Mouse (Mus musculus) lung, embryonic 15.5 days (tissue): ENCODE measurements around the gene Vmn2r110. TPM values are rescaled to one million over a fixed set of nuclear protein-coding genes. Genes with fewer than 3 reads are reported as not detected.

Experiments
- ATAC-seq: fragments of 200-750 bp; cut with Nextera tagmentation; 2 replicates; pipeline ENCODE4 v1.8.0; 2017; ENCODE audit warnings: moderate number of reproducible peaks, borderline replicate concordance; ENCODE audit not compliant: low FRiP score, low TSS enrichment; ENCODE audit errors: extremely low read depth
- H3K27ac ChIP-seq: fragments of 300-500 bp; sonication (generic); 2 replicates; pipeline ENCODE4 v1.5.1; 2015; ENCODE audit warnings: moderate library complexity, mild to moderate bottlenecking, inconsistent platforms
- H3K27me3 ChIP-seq: fragments of 300-500 bp; sonication (generic); 2 replicates; pipeline ENCODE4 v1.6.1; 2015; ENCODE audit warnings: inconsistent platforms
- H3K36me3 ChIP-seq: fragments of 300-500 bp; sonication (generic); 2 replicates; pipeline ENCODE4 v1.6.1; 2015; ENCODE audit warnings: inconsistent platforms
- H3K4me1 ChIP-seq: fragments of 300-500 bp; sonication (generic); 2 replicates; pipeline ENCODE4 v1.6.1; 2015; ENCODE audit warnings: inconsistent platforms
- H3K4me2 ChIP-seq: fragments of 300-500 bp; sonication (generic); 2 replicates; pipeline ENCODE4 v1.6.1; 2015; ENCODE audit warnings: inconsistent platforms, mild to moderate bottlenecking, moderate library complexity
- H3K4me3 ChIP-seq: fragments of 300-500 bp; sonication (generic); 2 replicates; pipeline ENCODE4 v1.5.1; 2015; ENCODE audit warnings: mild to moderate bottlenecking, inconsistent platforms
- H3K9ac ChIP-seq: fragments of 300-500 bp; sonication (generic); 2 replicates; pipeline ENCODE4 v1.6.1; 2015; ENCODE audit warnings: inconsistent platforms
- H3K9me3 ChIP-seq: fragments of 300-500 bp; sonication (generic); 2 replicates; pipeline ENCODE4 v1.6.1; 2016; ENCODE audit warnings: inconsistent platforms
- WGBS: fragments of 180-500 bp; shearing (Covaris S2); methylation state at CpG from one replicate; pipeline ENCODE4 v1.1.7; 2015; 5-methylcytosine and 5-hydroxymethylcytosine counted together
- polyA plus RNA-seq: library from polyadenylated mRNA; unstranded; fragments of >200 nt; fragmentation: Nextera tagmentation; extraction: Ambion mirVana; gene quantifications from 2 replicates; pipeline ENCODE4 v1.2.1, GENCODE M21; 2015

The Vmn2r110 gene
- polyA plus RNA-seq, result 0.02 and 0.03 TPM in 2 replicates

DNA sequence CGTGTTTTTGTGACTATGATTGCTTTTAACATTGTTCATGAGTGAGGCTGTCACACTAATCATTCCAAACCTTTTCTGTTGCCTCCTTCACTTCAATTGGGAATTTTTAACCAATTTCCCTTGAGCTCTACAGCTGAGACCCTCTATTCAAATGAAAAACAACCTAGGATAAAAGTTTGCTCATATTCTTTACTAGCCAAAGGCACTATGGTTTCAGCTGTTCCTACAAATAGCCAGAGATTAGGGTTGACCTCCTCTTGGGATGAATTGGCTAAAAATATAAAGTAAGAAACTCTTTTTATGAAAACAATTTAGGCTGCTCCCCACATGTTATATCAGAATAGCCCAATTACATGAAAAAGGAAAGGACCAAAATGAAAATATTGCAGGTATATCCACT is at the start of gene Vmn2r110:
Vmn2r110 (minus strand) TSS at position 101 of the 400 bp plus-strand sequence.
- no peaks in the 10 kb centered on the region for H3K4me1 ChIP-seq
- H3K4me3 ChIP-seq, result no peak within 1 kb of the TSS
- H3K27ac ChIP-seq, result no peak within 1 kb of the TSS
- H3K4me2 ChIP-seq, result no peak within 1 kb of the TSS
- no peaks in the 10 kb centered on the region for H3K36me3 ChIP-seq
- H3K27me3 ChIP-seq, result no peaks in the 10 kb centered on the region
- no peak for ATAC-seq
- no peak within 1 kb of the TSS for H3K9ac ChIP-seq
- 17% methylated on average over 1 of the region's 1 CpGs for WGBS
- H3K9me3 ChIP-seq, result no peaks in the 10 kb centered on the region; the same call in 1 of the 2 replicates

DNA sequence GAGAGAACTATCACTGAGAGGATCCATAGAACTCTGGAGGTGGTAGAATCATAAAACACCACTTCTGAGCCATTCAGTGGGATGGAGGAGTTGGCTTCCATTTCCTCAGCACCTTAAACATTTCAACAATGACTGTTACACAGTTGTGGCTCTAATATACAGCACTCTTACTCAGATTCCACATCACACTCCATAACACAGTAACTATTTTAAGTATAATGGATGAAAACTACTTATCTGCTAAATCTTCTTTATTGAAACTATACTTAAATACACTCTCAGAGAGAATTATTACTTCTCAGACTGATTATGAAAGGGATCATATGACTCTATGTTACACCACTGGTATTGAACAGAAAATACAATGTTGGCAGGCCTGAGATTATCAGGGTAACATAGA is 28.6 kb upstream of the Vmn2r110 start, which contains the start of gene Fpr-rs3:
Fpr-rs3 (minus strand) TSS at position 101 of the 400 bp plus-strand sequence.
- Histone ChIP-seq H3K9ac (no peak within 1 kb of the TSS), H3K4me2 (no peak within 1 kb of the TSS), H3K27ac (no peak within 1 kb of the TSS), H3K4me3 (no peak within 1 kb of the TSS), H3K4me1 (no peaks in the 10 kb centered on the region), H3K27me3 (no peaks in the 10 kb centered on the region), H3K9me3 (no peaks in the 10 kb centered on the region), H3K36me3 (no peaks in the 10 kb centered on the region)
- ATAC-seq, result no peak

DNA sequence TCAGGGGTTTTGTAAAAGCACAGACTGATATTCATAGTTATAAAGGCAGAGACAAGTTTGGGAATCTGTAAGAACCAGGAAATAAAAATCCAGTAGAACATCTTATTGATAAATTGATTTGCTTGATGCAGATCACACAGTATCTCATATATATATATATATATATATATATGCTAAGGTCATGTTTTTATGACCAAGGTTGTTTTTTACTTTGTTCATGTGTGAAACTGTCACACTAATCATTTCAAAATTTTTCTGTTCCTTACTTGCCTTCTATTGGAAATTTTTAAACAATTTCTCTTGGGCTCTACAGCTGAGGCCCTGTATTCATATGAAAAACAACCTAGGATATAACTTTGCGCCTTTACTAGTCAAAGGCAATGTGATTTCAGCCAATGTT is 31.6 kb downstream of the Vmn2r110 start, which contains the start of gene Vmn2r109:
Vmn2r109 (minus strand) TSS at position 101 of the 400 bp plus-strand sequence.
- H3K4me3 ChIP-seq, result no peak within 1 kb of the TSS
- WGBS, result 90% methylated on average over 1 of the region's 1 CpGs
- no peak within 1 kb of the TSS for H3K4me2 ChIP-seq
- no peaks in the 10 kb centered on the region for H3K36me3 ChIP-seq
- H3K4me1 ChIP-seq, result no peaks in the 10 kb centered on the region
- H3K9ac ChIP-seq, result no peak within 1 kb of the TSS
- H3K27ac ChIP-seq, result no peak within 1 kb of the TSS
- no peaks in the 10 kb centered on the region; the same call in 1 of the 2 replicates for H3K9me3 ChIP-seq
- no peak for ATAC-seq
- no peaks in the 10 kb centered on the region for H3K27me3 ChIP-seq

Other genes starting within 250 kb of the Vmn2r110 start
- gene Vmn1r224, start 182.3 kb downstream of the Vmn2r110 start, polyA plus RNA-seq, result not detected in 2 replicates
- not detected in 2 replicates for gene Vmn2r108, start 115.1 kb downstream of the Vmn2r110 start, polyA plus RNA-seq
- not detected in 2 replicates for gene Vmn1r225, start 98.3 kb downstream of the Vmn2r110 start, polyA plus RNA-seq
- not detected in 2 replicates for gene Vmn2r109, start 31.7 kb downstream of the Vmn2r110 start, polyA plus RNA-seq
- not detected in 2 replicates for gene Fpr-rs3, start 28.5 kb upstream of the Vmn2r110 start, polyA plus RNA-seq
- gene Vmn1r226, start 86.4 kb upstream of the Vmn2r110 start, polyA plus RNA-seq, result not detected in 2 replicates
- gene Vmn1r227, start 133.4 kb upstream of the Vmn2r110 start, polyA plus RNA-seq, result not detected in 2 replicates
- gene Vmn1r228, start 189.7 kb upstream of the Vmn2r110 start, polyA plus RNA-seq, result not detected in 2 replicates
- not detected in 2 replicates for gene Vmn1r229, start 215.1 kb upstream of the Vmn2r110 start, polyA plus RNA-seq
- gene Vmn1r230, start 244.0 kb upstream of the Vmn2r110 start, polyA plus RNA-seq, result not detected in 2 replicates